Mouse (Mus musculus) embryonic facial prominence, embryonic 10.5 days (tissue): Measurements from ENCODE around the gene 4930404H24Rik. TPM values are rescaled to one million over a fixed set of nuclear protein-coding genes. Genes with fewer than 3 reads are reported as not detected.
A peak's percentile ranks its signal among the peaks of the same experiment; 100 is the strongest.

ENCODE experiments used
- DNase-seq: peaks from one replicate; pipeline ENCODE4 v3.0.0-alpha.2; 2017; ENCODE audit warnings: low spot score
- H3K27ac ChIP-seq: fragments of 300-500 bp; sonication (generic); replicated peaks from 2 replicates; pipeline ENCODE4 v1.5.1; 2016; ENCODE audit warnings: mild to moderate bottlenecking
- H3K27me3 ChIP-seq: fragments of 300-500 bp; sonication (generic); replicated peaks from 2 replicates; pipeline ENCODE4 v1.6.1; 2016; ENCODE audit warnings: low read depth, mild to moderate bottlenecking; ENCODE audit not compliant: poor library complexity, severe bottlenecking
- H3K36me3 ChIP-seq: fragments of 300-500 bp; sonication (generic); replicated peaks from 2 replicates; pipeline ENCODE4 v1.6.1; 2016; ENCODE audit warnings: mild to moderate bottlenecking, moderate library complexity
- H3K4me1 ChIP-seq: fragments of 300-500 bp; sonication (generic); 2 replicates; pipeline ENCODE4 v1.6.1; 2016
- H3K4me3 ChIP-seq: fragments of 300-500 bp; sonication (generic); 2 replicates; pipeline ENCODE4 v1.5.1; 2016; ENCODE audit warnings: mild to moderate bottlenecking, moderate library complexity
- H3K9me3 ChIP-seq: fragments of 300-500 bp; sonication (generic); 2 replicates; pipeline ENCODE4 v1.6.1; 2016; ENCODE audit warnings: mild to moderate bottlenecking
- WGBS: fragments of 180-500 bp; shearing (Covaris S2); methylation state at CpG from one replicate; pipeline ENCODE4 v1.1.7; 2016; 5-methylcytosine and 5-hydroxymethylcytosine counted together
- polyA plus RNA-seq: library from polyadenylated mRNA; unstranded; fragments of >200 nt; fragmentation: Nextera tagmentation; extraction: Ambion mirVana; gene quantifications from 2 replicates; pipeline ENCODE4 v1.2.1, GENCODE M21; 2016

Gene 4930404H24Rik
- polyA plus RNA-seq: not detected in 2 replicates

DNA sequence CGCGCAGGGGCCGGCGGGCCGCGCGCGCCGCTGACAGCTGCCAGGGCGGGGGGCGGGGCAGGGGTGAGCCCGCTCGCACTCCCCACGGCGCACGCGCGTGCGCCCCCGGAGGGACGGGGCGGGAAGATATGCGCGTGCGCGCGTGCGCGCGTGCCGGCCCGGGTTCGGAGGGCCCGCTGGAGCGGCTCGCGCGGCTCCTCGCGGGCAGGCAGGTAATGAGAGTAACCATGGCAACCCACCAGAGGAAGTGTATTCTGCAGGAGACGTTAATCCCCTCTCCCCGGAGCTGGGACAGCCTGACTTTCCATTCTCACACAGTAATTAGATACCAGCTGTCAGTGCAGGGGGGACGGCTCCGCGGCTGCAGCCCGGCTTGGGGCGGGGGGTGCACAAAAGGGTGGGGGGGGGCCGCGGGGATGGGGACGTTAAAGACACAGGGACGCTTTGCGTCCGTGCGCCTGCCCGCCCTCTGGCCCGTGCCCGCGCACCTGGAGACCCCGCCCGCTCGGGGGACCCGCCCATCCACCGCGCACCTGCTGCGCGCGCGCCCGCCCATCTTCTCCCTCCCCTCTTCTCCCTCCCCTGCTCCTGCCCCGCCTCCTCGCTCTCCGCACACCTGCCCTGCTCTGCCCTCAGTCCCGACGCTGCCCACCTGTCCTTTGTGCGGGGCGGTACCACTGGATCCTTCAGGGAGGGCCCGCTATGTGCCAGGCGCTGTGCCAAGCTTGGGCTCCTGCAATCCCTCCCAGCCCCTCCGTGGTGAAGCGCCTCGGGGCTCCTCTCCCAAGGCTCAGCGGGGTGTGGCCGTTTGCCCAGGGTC is at the start of gene 4930404H24Rik:
4930404H24Rik (plus strand) TSS at position 218 of the 820 bp plus-strand sequence.
- H3K27me3 ChIP-seq: peaks cover 62% of the 10 kb centered on the region
- under 1% methylated on average over 83 of the region's 83 CpGs for WGBS

DNA sequence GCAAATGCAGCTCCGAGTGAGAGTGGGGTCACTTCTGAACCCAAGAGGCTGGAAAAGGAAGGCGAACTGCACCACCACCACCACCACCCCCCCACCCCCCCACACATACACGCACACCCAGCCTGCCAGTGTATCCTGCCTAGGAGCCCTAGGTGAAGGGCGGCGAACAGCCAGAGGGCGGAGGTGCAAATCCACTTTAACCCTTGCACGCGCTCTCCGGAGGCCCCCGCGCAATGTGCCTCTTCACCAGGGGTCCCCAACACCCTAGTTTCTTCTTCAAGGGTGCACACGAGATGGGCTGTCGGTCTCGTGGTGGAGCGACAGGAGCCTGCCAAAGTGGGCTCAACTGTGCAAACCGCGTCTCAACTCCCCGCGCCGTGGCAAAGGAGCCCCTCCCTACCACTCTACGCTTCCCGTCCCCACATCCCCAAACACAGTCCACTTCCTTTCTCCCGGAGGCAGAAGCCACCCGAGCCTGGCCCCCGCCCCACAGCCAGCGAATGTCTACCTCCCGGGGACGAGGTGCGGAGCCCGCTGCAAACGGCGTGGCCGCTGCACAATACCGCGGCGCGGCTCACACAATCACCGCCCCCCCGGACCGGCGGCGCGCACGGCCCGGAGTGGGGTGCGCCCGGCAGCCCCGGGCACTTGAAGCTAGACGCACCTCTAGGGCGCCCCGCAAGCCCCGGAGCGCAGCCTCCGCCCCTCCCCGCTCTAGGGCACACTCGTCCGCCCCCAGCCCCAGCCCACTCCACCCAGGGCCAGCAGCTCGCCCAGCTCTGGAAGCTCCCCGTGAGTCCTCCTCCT is 49.0 kb upstream of the 4930404H24Rik start:
- H3K9me3 ChIP-seq: no peaks in the 10 kb centered on the region
- H3K27ac ChIP-seq: peak overlapping the region; percentile 91
- H3K27me3 ChIP-seq: no peaks in the 10 kb centered on the region
- DNase-seq: peak; percentile 66
- H3K36me3 ChIP-seq: 0 out of 2 replicates have a peak, but pooled peaks cover 3% of the 10 kb centered on the region
- peak overlapping the region; percentile 98 for H3K4me3 ChIP-seq
- peaks cover 80% of the 10 kb centered on the region for H3K4me1 ChIP-seq
- WGBS: under 1% methylated on average over 59 of the region's 59 CpGs

More for the DNA sequence above, at the start of gene 4930404H24Rik:
- no peaks in the 10 kb centered on the region for H3K36me3 ChIP-seq
- peak within 1 kb of the TSS; percentile 81 for H3K27ac ChIP-seq
- DNase-seq: peak; percentile 89
- H3K4me1 ChIP-seq: peaks cover 69% of the 10 kb centered on the region
- H3K4me3 ChIP-seq: peak within 1 kb of the TSS; percentile 76
- no peaks in the 10 kb centered on the region for H3K9me3 ChIP-seq

- H3K27me3 ChIP-seq: no peaks in the 10 kb centered on the region
These were observed 48.1 kb upstream of the 4930404H24Rik start for GRCm38 (mm10) chr2:153444254-153445136.

DNA sequence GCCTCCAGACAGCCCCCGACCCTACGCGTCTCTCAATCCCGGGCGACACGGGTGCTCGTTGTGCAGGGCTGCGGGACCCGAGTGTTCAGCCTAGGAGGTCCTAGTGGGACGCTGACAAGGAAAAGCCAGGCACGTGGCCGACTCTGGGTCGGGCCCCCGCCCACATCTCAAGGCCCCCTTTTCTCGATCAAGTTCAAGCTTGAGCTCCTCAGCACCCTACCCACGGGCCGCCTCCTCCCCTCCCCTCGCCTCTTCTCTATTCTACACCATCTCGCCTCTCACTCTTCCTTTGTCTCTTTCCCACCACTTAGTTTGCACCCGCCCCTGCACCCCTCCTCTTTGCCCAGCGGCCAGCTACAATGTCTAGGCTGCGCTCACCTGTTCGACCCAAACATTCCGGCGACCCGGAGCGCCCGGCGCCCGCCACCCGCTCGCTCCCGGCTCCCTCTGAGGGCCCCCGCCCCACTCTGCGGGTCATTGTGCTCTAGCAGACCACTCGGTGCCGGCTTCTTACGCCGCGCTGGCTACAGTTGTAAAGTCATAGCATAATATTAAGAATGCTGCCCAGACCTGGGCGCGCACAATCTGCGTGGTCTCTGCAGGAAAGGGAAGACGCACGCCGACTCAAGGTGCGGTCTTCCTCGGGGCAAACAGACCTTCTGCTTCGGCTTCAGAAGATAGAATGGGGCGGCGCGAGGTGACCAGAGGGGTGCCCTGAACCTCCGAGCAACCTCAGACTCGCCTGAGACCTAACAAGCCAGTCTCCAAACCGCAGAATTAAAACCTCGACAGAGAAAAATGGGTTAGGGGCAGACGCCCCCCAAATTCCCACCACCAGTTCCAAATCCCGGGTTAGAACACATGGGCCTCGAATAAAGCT is 47.2 kb upstream of the 4930404H24Rik start:
- Histone ChIP-seq H3K4me3 (peak overlapping the region; percentile 98), H3K4me1 (peaks cover 73% of the 10 kb centered on the region), H3K36me3 (no peaks in the 10 kb centered on the region), H3K27ac (peak overlapping the region; percentile 91), H3K9me3 (no peaks in the 10 kb centered on the region), H3K27me3 (no peaks in the 10 kb centered on the region)
- DNase-seq: peak; percentile 79
- WGBS: under 1% methylated on average over 59 of the region's 59 CpGs

More at GRCm38 (mm10) chr2:153444254-153445136, 48.1 kb upstream of the 4930404H24Rik start:
- Histone ChIP-seq H3K9me3 (no peaks in the 10 kb centered on the region), H3K36me3 (no peaks in the 10 kb centered on the region), H3K27ac (peak overlapping the region; percentile 91), H3K4me3 (peak overlapping the region; percentile 98), H3K4me1 (peaks cover 73% of the 10 kb centered on the region)
- DNase-seq: peak; percentile 90
- WGBS: 1% methylated on average over 46 of the region's 64 CpGs

- Histone ChIP-seq H3K4me3 (peak overlapping the region; percentile 98), H3K9me3 (no peaks in the 10 kb centered on the region), H3K27ac (peak overlapping the region; percentile 91), H3K4me1 (peaks cover 69% of the 10 kb centered on the region), H3K36me3 (no peaks in the 10 kb centered on the region), H3K27me3 (no peaks in the 10 kb centered on the region)
- under 1% methylated on average over 8 of the region's 8 CpGs for WGBS
- peak; percentile 64 for DNase-seq
These were observed 46.6 kb upstream of the 4930404H24Rik start for GRCm38 (mm10) chr2:153446017-153446408.

GRCm38 (mm10) chr2:153446476-153446875 is 46.1 kb upstream of the 4930404H24Rik start:
- Histone ChIP-seq H3K27ac (peak overlapping the region; percentile 37; the same call in 1 of the 2 replicates), H3K4me1 (peaks cover 65% of the 10 kb centered on the region), H3K9me3 (no peaks in the 10 kb centered on the region), H3K4me3 (peak overlapping the region; percentile 98), H3K27me3 (no peaks in the 10 kb centered on the region), H3K36me3 (no peaks in the 10 kb centered on the region)
- peak; percentile 49 for DNase-seq
- WGBS: 18% methylated on average over 4 of the region's 4 CpGs

- H3K9me3 ChIP-seq: no peaks in the 10 kb centered on the region
- no peaks in the 10 kb centered on the region for H3K36me3 ChIP-seq
- H3K4me1 ChIP-seq: peaks cover 52% of the 10 kb centered on the region
- no peaks in the 10 kb centered on the region for H3K27me3 ChIP-seq
- H3K4me3 ChIP-seq: no peak overlapping the region
- H3K27ac ChIP-seq: no peak overlapping the region; the same call in 1 of the 2 replicates
- 85% methylated on average over 3 of the region's 3 CpGs for WGBS
- DNase-seq: no peak
These were observed 44.9 kb upstream of the 4930404H24Rik start for GRCm38 (mm10) chr2:153447719-153448118.

DNA sequence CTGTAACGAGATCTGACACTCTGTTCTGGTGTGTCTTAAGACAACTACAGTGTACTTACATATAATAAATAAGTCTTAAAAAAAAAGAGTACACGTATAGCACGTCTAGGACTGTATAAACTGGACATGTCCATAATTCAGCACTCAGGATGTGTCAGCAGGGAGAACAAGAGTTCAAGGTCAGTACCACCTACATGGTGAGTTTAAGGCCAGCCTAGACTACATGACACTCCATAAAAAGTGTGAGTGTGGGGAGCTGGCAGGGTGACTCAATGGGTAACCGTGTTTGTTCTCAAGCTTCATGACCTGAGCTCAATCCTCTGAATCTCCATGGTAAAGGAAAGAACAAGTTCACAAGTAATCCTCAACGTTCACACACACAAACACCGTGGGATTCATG is 44.1 kb upstream of the 4930404H24Rik start:
- WGBS: 87% methylated on average over 6 of the region's 6 CpGs
- Histone ChIP-seq H3K27ac (no peak overlapping the region), H3K9me3 (no peaks in the 10 kb centered on the region), H3K36me3 (no peaks in the 10 kb centered on the region), H3K4me1 (peaks cover 44% of the 10 kb centered on the region), H3K4me3 (no peak overlapping the region), H3K27me3 (no peaks in the 10 kb centered on the region)
- DNase-seq: no peak

- H3K4me1 ChIP-seq: peaks cover 59% of the 10 kb centered on the region
These were observed 38.4 kb upstream of the 4930404H24Rik start for GRCm38 (mm10) chr2:153453961-153454759.

DNA sequence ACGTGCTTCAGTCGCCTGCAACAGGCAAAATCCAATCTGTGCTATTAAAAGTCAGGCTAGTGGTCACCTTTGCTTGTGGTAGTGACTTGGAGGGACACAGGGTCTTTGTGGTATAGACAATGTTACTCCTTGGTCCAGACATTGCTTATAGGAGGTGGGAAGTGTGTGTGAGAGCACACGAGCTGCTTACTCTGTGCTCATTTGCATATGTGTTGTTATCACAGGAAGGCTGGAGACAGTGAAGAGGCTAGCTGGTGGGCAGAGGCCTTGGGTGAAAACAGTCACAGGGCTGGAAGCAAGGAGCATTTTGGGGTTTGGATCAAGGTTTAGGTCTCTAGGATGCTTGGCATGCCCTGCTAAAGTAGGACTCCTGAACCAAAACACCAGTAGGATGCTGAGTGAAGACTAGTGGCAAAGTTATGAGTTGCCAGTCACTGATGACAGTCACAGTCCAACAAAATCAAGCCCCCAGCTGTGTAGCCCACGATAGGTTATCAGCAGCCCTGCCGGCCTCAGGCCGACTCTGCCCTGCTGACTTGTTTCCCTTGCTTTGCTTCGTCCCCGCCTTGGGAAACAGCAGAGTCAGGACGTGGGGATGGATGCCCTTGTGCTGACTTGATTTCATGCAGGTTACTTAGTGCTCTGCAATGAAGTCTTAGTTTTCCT is 37.6 kb upstream of the 4930404H24Rik start:
- Histone ChIP-seq H3K9me3 (no peaks in the 10 kb centered on the region), H3K4me1 (peaks cover 58% of the 10 kb centered on the region), H3K4me3 (no peak overlapping the region), H3K36me3 (no peaks in the 10 kb centered on the region), H3K27me3 (no peaks in the 10 kb centered on the region), H3K27ac (peak overlapping the region; percentile 81; the same call in 1 of the 2 replicates)
- DNase-seq: no peak
- WGBS: 58% methylated on average over 9 of the region's 9 CpGs

More at GRCm38 (mm10) chr2:153453961-153454759, 38.4 kb upstream of the 4930404H24Rik start:
- 79% methylated on average over 12 of the region's 12 CpGs for WGBS
- no peak for DNase-seq
- Histone ChIP-seq H3K4me3 (no peak overlapping the region), H3K27me3 (no peaks in the 10 kb centered on the region), H3K36me3 (no peaks in the 10 kb centered on the region), H3K27ac (peak overlapping the region; percentile 81; the same call in 1 of the 2 replicates), H3K9me3 (no peaks in the 10 kb centered on the region)
